Mouse (Mus musculus) lung, embryonic 15.5 days (tissue): ENCODE measurements at regions not wholly inside any gene's neighbourhood (a gene's known extent, or its start where the extent isn't known, plus 50 kb on each side); places are given as distances from the start of the nearest gene placed in this dataset.

Experiments used
- ATAC-seq: fragments of 200-750 bp; cut with Nextera tagmentation; 2 replicates; pipeline ENCODE4 v1.8.0; 2017; ENCODE audit warnings: moderate number of reproducible peaks, borderline replicate concordance; ENCODE audit not compliant: low FRiP score, low TSS enrichment; ENCODE audit errors: extremely low read depth
- H3K27ac ChIP-seq: fragments of 300-500 bp; sonication (generic); 2 replicates; pipeline ENCODE4 v1.5.1; 2015; ENCODE audit warnings: moderate library complexity, mild to moderate bottlenecking, inconsistent platforms
- H3K27me3 ChIP-seq: fragments of 300-500 bp; sonication (generic); 2 replicates; pipeline ENCODE4 v1.6.1; 2015; ENCODE audit warnings: inconsistent platforms
- H3K36me3 ChIP-seq: fragments of 300-500 bp; sonication (generic); 2 replicates; pipeline ENCODE4 v1.6.1; 2015; ENCODE audit warnings: inconsistent platforms
- H3K4me1 ChIP-seq: fragments of 300-500 bp; sonication (generic); 2 replicates; pipeline ENCODE4 v1.6.1; 2015; ENCODE audit warnings: inconsistent platforms
- H3K4me2 ChIP-seq: fragments of 300-500 bp; sonication (generic); 2 replicates; pipeline ENCODE4 v1.6.1; 2015; ENCODE audit warnings: inconsistent platforms, mild to moderate bottlenecking, moderate library complexity
- H3K4me3 ChIP-seq: fragments of 300-500 bp; sonication (generic); 2 replicates; pipeline ENCODE4 v1.5.1; 2015; ENCODE audit warnings: mild to moderate bottlenecking, inconsistent platforms
- H3K9ac ChIP-seq: fragments of 300-500 bp; sonication (generic); 2 replicates; pipeline ENCODE4 v1.6.1; 2015; ENCODE audit warnings: inconsistent platforms
- H3K9me3 ChIP-seq: fragments of 300-500 bp; sonication (generic); 2 replicates; pipeline ENCODE4 v1.6.1; 2016; ENCODE audit warnings: inconsistent platforms
- WGBS: fragments of 180-500 bp; shearing (Covaris S2); methylation state at CpG from one replicate; pipeline ENCODE4 v1.1.7; 2015; 5-methylcytosine and 5-hydroxymethylcytosine counted together

- Histone ChIP-seq H3K27ac (no peak overlapping the region), H3K9me3 (no peaks in the 10 kb centered on the region), H3K36me3 (no peaks in the 10 kb centered on the region), H3K27me3 (no peaks in the 10 kb centered on the region), H3K4me2 (no peak overlapping the region), H3K9ac (no peak overlapping the region), H3K4me1 (no peaks in the 10 kb centered on the region), H3K4me3 (no peak overlapping the region)
- WGBS, result 39% methylated on average over 2 of the region's 2 CpGs
- ATAC-seq, result no peak
Measured at GRCm38 (mm10) chr2:131635791-131636190, 73.7 kb upstream of the Adra1d start.

- WGBS, result 64% methylated on average over 4 of the region's 4 CpGs
- no peak overlapping the region for H3K4me3 ChIP-seq
- H3K27me3 ChIP-seq, result no peaks in the 10 kb centered on the region
- no peak for ATAC-seq
- H3K9ac ChIP-seq, result no peak overlapping the region
- no peak overlapping the region for H3K4me2 ChIP-seq
- H3K27ac ChIP-seq, result no peak overlapping the region
- H3K4me1 ChIP-seq, result no peaks in the 10 kb centered on the region
- H3K9me3 ChIP-seq, result no peaks in the 10 kb centered on the region
- H3K36me3 ChIP-seq, result no peaks in the 10 kb centered on the region
Measured at GRCm38 (mm10) chr2:131617916-131618315, 55.8 kb upstream of the Adra1d start.

GRCm38 (mm10) chr2:131612486-131612885 is 50.4 kb upstream of the Adra1d start:
- H3K27ac ChIP-seq, result no peak overlapping the region
- no peaks in the 10 kb centered on the region for H3K36me3 ChIP-seq
- no peak for ATAC-seq
- no peaks in the 10 kb centered on the region for H3K4me1 ChIP-seq
- H3K9me3 ChIP-seq, result no peaks in the 10 kb centered on the region
- H3K27me3 ChIP-seq, result no peaks in the 10 kb centered on the region
- WGBS, result 62% methylated on average over 5 of the region's 5 CpGs
- H3K4me3 ChIP-seq, result no peak overlapping the region
- no peak overlapping the region for H3K9ac ChIP-seq
- no peak overlapping the region for H3K4me2 ChIP-seq
